Mouse (Mus musculus) liver, embryonic 14.5 days (tissue): ENCODE results near the gene Cers3. TPM values are rescaled to one million over a fixed set of nuclear protein-coding genes. Genes with fewer than 3 reads are reported as not detected.

ENCODE experiments used
- ATAC-seq: fragments of 200-750 bp; cut with Nextera tagmentation; 2 replicates; pipeline ENCODE4 v1.8.0; 2017; ENCODE audit warnings: moderate number of reproducible peaks, mild to moderate bottlenecking, moderate library complexity; ENCODE audit not compliant: insufficient read depth
- DNase-seq, 3 experiments: peaks; one replicate each; pipeline ENCODE4 v3.0.0-alpha.2; 2012 to 2013; ENCODE audit warnings: low read depth in 3 of 3, low spot score in 3 of 3
- H3K27ac ChIP-seq: fragments of 300-500 bp; sonication (generic); 2 replicates; pipeline ENCODE4 v1.5.1; 2014; ENCODE audit warnings: moderate library complexity, mild to moderate bottlenecking, control low read depth, inconsistent platforms
- H3K27me3 ChIP-seq: fragments of 300-500 bp; sonication (generic); 2 replicates; pipeline ENCODE4 v1.6.1; 2014; ENCODE audit warnings: mild to moderate bottlenecking, low read length, moderate library complexity; ENCODE audit not compliant: control insufficient read depth, insufficient read depth
- H3K36me3 ChIP-seq: fragments of 300-500 bp; sonication (generic); replicated peaks from 2 replicates; pipeline ENCODE4 v1.6.1; 2014; ENCODE audit warnings: low read depth; ENCODE audit not compliant: control insufficient read depth, insufficient read depth
- H3K4me1 ChIP-seq, 2 experiments: fragments of 200-500 bp in 1 of 2; fragments of 300-500 bp in 1 of 2; sonication (generic) in 1 of 2; replicated peaks; 2 replicates each; pipeline ENCODE4 v1.6.1; 2012 to 2014; ENCODE audit warnings: antibody characterized with exemption in 1 of 2, inconsistent platforms in 1 of 2, low read length in 1 of 2; ENCODE audit not compliant: control insufficient read depth in 2 of 2, insufficient read depth in 2 of 2
- H3K4me2 ChIP-seq: fragments of 300-500 bp; sonication (generic); 2 replicates; pipeline ENCODE4 v1.6.1; 2014; ENCODE audit warnings: low read depth, mild to moderate bottlenecking, control low read depth, moderate library complexity
- H3K4me3 ChIP-seq, 2 experiments: fragments of 200-500 bp in 1 of 2; fragments of 300-500 bp in 1 of 2; sonication (generic) in 1 of 2; 2 replicates each; pipeline ENCODE4 v1.5.1; 2012 to 2014; ENCODE audit warnings: low read depth in 2 of 2, low read length in 2 of 2, mild to moderate bottlenecking in 2 of 2, control low read depth in 1 of 2, inconsistent platforms in 1 of 2, moderate library complexity in 1 of 2; ENCODE audit not compliant: insufficient read depth in 1 of 2
- H3K9ac ChIP-seq: fragments of 300-500 bp; sonication (generic); replicated peaks from 2 replicates; pipeline ENCODE4 v1.6.1; 2014; ENCODE audit warnings: mild to moderate bottlenecking, control low read depth, moderate library complexity
- H3K9me3 ChIP-seq: fragments of 300-500 bp; sonication (generic); 2 replicates; pipeline ENCODE4 v1.6.1; 2016; ENCODE audit warnings: low read length, mixed read lengths; ENCODE audit not compliant: control insufficient read depth
- CTCF ChIP-seq: IDR thresholded peaks from 2 replicates; pipeline ENCODE4 v1.5.1; 2016; ENCODE audit warnings: antibody characterized with exemption, low read depth, control low read depth
- EP300 ChIP-seq: IDR thresholded peaks from 2 replicates; pipeline ENCODE4 v1.6.1; 2016; ENCODE audit warnings: antibody characterized with exemption, low read depth
- WGBS: fragments of 180-500 bp; shearing (Covaris S2); extraction: QIAGEN DNeasy Blood & Tissue Kit; methylation state at CpG from one replicate; pipeline ENCODE4 v1.1.7; 2014; ENCODE audit not compliant: insufficient replicate concordance; 5-methylcytosine and 5-hydroxymethylcytosine counted together
- polyA plus RNA-seq, 2 experiments: library from polyadenylated mRNA; depleted of rRNA in 1 of 2; stranded (reverse) in 1 of 2; unstranded in 1 of 2; fragments of >200 nt; fragmentation: Nextera tagmentation in 1 of 2; extraction: Ambion mirVana in 1 of 2; gene quantifications; 2 replicates each; pipeline versions ENCODE4 v1.2.1 to v1.2.3; 2012 to 2014

The Cers3 gene
- polyA plus RNA-seq, 2 experiments: 0.02 TPM; not detected in 1

DNA sequence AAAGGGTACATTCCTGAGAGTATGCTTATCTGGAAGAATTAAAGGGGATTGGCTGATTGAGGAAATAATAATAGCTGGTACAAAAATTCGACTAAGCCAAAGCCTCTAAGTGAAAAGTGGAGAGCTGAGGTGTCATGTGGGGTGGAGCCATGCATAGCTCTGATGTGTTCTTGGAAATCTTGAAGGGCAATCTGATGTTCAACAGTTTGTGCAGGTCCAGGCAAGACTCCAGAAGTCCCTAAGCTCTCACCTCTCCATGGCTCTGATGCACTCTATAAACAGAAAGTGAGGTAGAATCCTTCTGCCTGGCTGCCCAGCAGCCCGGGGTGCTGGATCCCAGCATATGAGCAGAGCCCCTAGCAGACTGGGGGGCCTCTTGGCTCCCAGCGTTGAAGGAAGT, 27.4 kb downstream of the Cers3 start:
- Histone ChIP-seq H3K9ac (no peak overlapping the region), H3K27ac (no peak overlapping the region), H3K36me3 (no peaks in the 10 kb centered on the region), H3K4me2 (no peak overlapping the region), H3K4me3 (no peak overlapping the region), H3K4me1 (no peaks in the 10 kb centered on the region), H3K9me3 (no peaks in the 10 kb centered on the region), H3K27me3 (no peaks in the 10 kb centered on the region)
- no peak for ATAC-seq
- WGBS: 47% methylated on average over 3 of the region's 3 CpGs
- TF ChIP-seq CTCF (no peak), EP300 (no peak)
- DNase-seq: no peak

DNA sequence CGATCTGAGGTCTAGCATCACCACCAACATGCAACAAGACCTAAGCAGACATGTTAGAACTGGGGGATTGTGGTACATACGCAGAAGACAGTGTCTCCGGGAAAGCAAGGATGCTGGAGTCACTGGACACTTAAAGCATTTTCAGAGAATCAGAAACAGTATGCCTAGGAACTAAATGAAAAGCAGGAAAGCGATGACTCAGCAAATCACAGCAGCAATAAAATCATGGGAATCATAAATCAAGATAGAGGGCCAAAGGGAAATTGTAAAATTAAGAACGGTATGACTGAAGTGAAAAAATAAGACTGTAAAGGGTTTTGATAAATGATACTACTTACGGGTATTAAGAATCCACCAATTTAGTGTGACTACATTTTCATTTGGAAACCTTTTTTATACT, 27.9 kb downstream of the Cers3 start:
- Histone ChIP-seq H3K9me3 (no peaks in the 10 kb centered on the region), H3K27me3 (no peaks in the 10 kb centered on the region), H3K4me3 (no peak overlapping the region), H3K9ac (no peak overlapping the region), H3K4me2 (no peak overlapping the region), H3K36me3 (no peaks in the 10 kb centered on the region), H3K4me1 (no peaks in the 10 kb centered on the region), H3K27ac (no peak overlapping the region)
- TF ChIP-seq CTCF (no peak), EP300 (no peak)
- WGBS: 68% methylated on average over 6 of the region's 6 CpGs
- ATAC-seq (no peak), DNase-seq (no peak)

DNA sequence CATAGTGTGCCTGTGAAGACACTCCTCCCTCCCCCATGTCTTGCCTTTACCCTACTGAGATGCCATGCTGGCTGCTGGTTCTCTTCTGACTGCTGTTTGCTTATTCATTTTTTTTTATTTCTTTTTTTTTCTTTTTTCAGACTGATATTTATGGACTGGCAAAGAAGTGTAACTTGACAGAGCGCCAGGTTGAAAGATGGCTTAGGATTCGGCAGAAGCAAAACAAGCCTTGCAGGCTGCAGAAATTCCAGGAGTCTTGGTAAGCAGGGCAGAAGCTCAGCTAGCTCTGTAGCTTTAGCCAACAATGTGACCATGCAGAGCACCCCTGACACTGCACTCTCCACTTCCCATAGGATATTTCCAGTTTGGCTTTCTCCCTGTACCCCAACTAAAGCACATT, 36.1 kb downstream of the Cers3 start:
- Histone ChIP-seq H3K36me3 (no peaks in the 10 kb centered on the region), H3K4me1 (peaks cover 0 to 3% of the 10 kb centered on the region in 2 experiments; a peak in 1 of 4 replicates), H3K27ac (no peak overlapping the region), H3K4me2 (no peak overlapping the region), H3K4me3 (no peak overlapping the region), H3K27me3 (no peaks in the 10 kb centered on the region), H3K9me3 (no peaks in the 10 kb centered on the region), H3K9ac (no peak overlapping the region)
- no peak for DNase-seq
- WGBS: 46% methylated on average over 2 of the region's 2 CpGs
- TF ChIP-seq EP300 (no peak), CTCF (no peak)
- ATAC-seq: no peak

DNA sequence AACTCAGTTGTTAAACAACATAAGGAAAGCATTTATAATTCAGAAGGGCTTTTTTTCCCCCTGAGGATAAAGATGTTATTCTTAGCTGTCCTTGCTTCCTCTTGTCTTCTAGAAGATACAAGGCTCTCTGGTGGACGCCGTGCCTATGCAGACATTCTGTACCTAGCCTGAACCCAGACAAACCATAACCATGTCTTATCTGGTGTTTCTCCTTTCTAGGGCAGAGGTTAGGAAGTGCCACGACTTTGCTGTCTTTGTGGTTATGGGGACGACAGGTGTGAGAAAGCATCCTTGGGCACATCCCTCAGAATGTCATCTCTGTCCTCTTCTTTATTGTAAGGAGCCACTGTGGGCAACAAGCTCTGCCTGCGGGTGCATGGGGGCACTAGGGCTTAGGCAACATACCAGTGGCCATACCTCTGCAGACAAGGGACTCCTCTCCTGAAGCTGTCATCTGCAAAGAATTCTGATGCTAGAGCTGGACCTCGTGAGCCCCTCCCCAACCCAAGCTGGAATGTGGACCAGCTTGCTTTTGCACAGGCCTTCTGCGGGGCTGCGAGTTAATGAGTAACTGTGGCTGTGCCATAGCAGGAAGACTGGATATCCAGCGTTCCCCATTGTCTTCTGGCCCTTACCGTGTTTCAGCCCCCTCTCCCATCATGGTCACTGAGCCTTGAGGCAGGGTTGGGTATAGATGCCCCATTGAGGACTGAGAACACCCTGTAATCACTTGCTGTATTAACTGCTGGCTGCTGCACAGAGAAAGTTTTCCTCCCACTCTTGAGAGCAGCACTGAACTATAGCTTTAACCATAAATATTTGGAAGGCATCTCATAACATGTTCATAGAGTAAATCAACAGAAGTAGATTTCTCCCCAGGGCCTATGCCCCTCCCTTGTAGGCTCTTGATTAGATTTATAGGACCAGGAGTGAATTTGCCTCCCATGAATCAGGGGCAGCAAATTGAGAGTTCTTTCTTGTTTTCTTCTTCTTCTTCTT, 36.9 kb downstream of the Cers3 start:
- DNase-seq (no peak), ATAC-seq (no peak)
- Histone ChIP-seq H3K9me3 (no peaks in the 10 kb centered on the region), H3K4me3 (no peak overlapping the region), H3K36me3 (no peaks in the 10 kb centered on the region), H3K27me3 (no peaks in the 10 kb centered on the region), H3K4me1 (peaks cover 0 to 3% of the 10 kb centered on the region in 2 experiments; a peak in 1 of 4 replicates), H3K27ac (no peak overlapping the region), H3K9ac (no peak overlapping the region), H3K4me2 (no peak overlapping the region)
- 41% methylated on average over 10 of the region's 10 CpGs for WGBS
- TF ChIP-seq EP300 (no peak), CTCF (no peak)

DNA sequence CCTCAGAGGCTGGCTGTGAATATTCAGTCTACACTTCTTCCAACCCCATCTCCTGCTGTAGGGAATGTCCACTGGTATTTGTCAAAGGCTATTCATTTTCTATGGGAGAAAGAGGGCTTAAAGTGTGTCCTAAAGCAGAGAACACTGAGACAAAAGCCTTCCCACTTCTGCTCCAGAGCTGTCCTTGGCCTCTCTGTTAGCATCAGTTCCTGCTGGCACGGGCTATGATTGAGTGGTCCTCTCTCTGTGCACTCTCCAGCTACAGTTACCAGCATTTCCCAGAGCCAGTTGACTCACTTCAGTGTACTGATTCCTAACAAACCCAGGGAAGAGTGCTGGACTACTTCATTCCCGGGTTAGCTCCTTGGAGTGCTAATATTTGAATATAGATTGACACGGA, 43.2 kb downstream of the Cers3 start:
- Histone ChIP-seq H3K27me3 (no peaks in the 10 kb centered on the region), H3K9me3 (no peaks in the 10 kb centered on the region), H3K36me3 (no peaks in the 10 kb centered on the region), H3K4me3 (no peak overlapping the region), H3K4me2 (no peak overlapping the region), H3K27ac (no peak overlapping the region), H3K4me1 (no peaks in the 10 kb centered on the region; a peak in 2 of 4 replicates), H3K9ac (no peak overlapping the region)
- no peak for TF ChIP-seq EP300
- no peak for TF ChIP-seq CTCF
- no peak for ATAC-seq
- DNase-seq: no peak
- 53% methylated on average over 3 of the region's 3 CpGs for WGBS
